Mouse (Mus musculus) liver, adult 2 months (tissue): ENCODE results near the gene Cacna1a.

Experiments used
- CTCF ChIP-seq: fragments of 200-500 bp; IDR thresholded peaks from 2 replicates; pipeline ENCODE4 v1.5.1; 2011; ENCODE audit warnings: low read depth, low read length, control low read depth
- POLR2A ChIP-seq: fragments of 200-500 bp; IDR thresholded peaks from 2 replicates; pipeline ENCODE4 v1.6.1; 2011; ENCODE audit warnings: low read length, control low read depth; ENCODE audit not compliant: insufficient read depth; ENCODE audit errors: extremely low read depth

- TF ChIP-seq CTCF (no peak), POLR2A (no peak)
These were observed 7.7 kb downstream of the Cacna1a start for GRCm38 (mm10) chr8:84395751-84396457.
